Mouse (Mus musculus): Measurements from ENCODE around the gene Abca1. TPM values are rescaled to one million over a fixed set of nuclear protein-coding genes. Genes with fewer than 3 reads are reported as not detected.
A peak's percentile ranks its signal among the peaks of the same experiment; 100 is the strongest.

The Abca1 gene
- polyA plus RNA-seq, 1 experiment from 2014 or later = 10.3 TPM

DNA sequence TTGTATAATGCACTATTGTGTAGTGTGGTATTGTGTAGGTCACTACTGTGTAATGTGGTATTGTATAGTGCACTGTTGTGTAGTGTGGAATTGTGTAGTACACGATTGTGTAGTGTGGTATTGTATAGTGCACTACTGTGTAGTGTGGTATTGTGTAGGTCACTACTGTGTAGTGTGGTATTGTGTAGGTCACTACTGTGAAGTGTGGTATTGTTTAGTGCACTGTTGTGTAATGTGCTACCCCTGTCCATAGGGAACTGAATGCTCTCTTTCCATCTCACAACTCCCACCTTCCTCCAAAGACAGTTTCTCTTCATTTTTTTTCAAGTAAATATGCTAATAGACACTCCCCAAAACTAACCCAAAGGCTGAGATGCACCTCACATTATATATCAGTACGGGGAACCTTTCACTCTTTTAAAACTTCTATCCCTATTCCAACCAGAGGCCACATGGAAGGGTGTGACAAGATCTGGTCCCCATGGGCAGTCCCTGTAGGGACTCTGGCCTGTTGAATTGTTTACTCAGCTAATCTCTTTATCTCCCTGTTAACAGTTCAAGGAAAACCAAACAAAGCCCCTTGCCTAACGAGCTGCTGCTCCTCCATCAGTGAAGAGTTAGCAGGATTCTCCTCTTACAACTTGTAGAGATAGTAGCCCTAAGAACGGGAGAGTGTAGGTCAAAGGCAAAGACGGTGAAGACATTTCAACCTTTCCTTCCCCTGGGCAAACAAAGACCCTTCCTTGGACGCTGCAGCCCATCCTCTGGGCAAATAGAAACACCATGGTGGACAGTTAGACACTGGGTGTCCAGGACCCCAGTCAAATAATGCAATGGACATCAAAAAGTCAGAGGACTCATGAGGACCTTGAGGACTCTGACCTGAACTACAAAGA is 28.8 kb downstream of the Abca1 start:
- H3K4me1 ChIP-seq (replicated peaks) = no peaks in the 10 kb centered on the region
- H3K27me3 ChIP-seq = no peaks in the 10 kb centered on the region
- no peak overlapping the region for H3K9ac ChIP-seq
- H3K9me3 ChIP-seq = peaks cover 4% of the 10 kb centered on the region; the same call in 1 of the 2 replicates
- WGBS = 78% methylated on average over 6 of the region's 6 CpGs
- H3K4me2 ChIP-seq = no peak overlapping the region
- ATAC-seq (ENCODE audit: low FRiP score) = no peak
- no peak overlapping the region for H3K4me3 ChIP-seq
- no peak overlapping the region for H3K27ac ChIP-seq
- peaks cover 43% of the 10 kb centered on the region for H3K36me3 ChIP-seq

DNA sequence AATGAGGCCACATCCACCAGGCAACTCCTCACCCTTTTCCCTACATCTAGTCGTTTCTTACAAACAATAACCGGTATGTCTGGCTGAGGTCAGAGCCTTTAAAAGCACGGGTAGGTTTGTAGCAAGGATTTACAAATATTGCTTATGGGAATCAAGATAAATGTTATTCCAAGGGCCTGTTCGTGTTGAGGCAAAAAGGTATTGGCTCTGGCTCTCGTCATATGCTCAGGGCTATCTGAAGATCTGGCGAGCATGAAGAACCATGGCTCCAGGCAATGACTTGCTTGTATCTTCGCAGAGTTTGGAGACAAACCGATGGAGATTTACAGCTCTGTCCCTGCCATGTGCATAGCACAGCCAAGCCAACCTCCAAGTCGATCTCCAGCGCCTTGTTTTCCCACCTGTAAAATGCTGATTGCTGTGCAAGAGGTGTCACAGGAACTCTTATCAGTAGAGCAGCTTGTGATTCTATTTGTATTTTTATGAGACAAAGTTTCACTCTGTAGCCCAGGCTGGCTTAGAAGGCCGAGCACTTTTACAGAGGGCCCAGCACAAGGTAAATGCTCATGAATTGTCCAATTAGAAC is 29.9 kb downstream of the Abca1 start:
- ATAC-seq (ENCODE audit: low FRiP score) = no peak

DNA sequence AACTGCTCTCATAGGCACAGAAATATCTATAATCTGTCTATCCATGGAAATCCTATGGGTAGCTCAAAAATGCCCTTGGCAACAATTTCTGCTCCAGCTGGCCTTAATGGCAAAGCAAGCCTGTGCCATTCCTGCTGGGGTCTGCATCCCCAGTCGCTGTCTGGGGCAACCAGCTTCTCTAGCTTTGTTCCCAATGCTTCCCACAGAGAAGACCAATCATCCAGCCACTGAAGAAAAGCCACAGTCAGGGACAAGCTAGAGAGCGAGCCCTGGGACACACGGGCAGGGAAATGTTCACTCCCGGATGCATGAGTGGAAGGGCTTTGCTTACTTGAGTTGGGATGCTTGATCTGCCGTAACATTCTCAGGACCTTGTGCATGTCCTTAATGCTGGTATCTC is 32.4 kb downstream of the Abca1 start:
- no peak for ATAC-seq (ENCODE audit: low FRiP score)
- Histone ChIP-seq H3K9ac (no peak overlapping the region), H3K4me3 (no peak overlapping the region), H3K27ac (no peak overlapping the region), H3K4me1 (replicated peaks) (peaks cover 2% of the 10 kb centered on the region; the same call in 1 of the 2 replicates), H3K27me3 (no peaks in the 10 kb centered on the region), H3K9me3 (peaks cover 4% of the 10 kb centered on the region; the same call in 1 of the 2 replicates), H3K4me2 (no peak overlapping the region), H3K36me3 (peaks cover 46% of the 10 kb centered on the region)
- WGBS = 77% methylated on average over 5 of the region's 5 CpGs

More for the DNA sequence above, 29.9 kb downstream of the Abca1 start:
- WGBS = 93% methylated on average over 11 of the region's 11 CpGs
- no peak overlapping the region for H3K4me2 ChIP-seq
- no peak overlapping the region for H3K4me3 ChIP-seq
- peaks cover 4% of the 10 kb centered on the region; the same call in 1 of the 2 replicates for H3K9me3 ChIP-seq
- H3K36me3 ChIP-seq = peaks cover 43% of the 10 kb centered on the region
- H3K4me1 ChIP-seq (replicated peaks) = no peaks in the 10 kb centered on the region
- no peak overlapping the region for H3K27ac ChIP-seq
- no peak overlapping the region for H3K9ac ChIP-seq
- H3K27me3 ChIP-seq = no peaks in the 10 kb centered on the region

DNA sequence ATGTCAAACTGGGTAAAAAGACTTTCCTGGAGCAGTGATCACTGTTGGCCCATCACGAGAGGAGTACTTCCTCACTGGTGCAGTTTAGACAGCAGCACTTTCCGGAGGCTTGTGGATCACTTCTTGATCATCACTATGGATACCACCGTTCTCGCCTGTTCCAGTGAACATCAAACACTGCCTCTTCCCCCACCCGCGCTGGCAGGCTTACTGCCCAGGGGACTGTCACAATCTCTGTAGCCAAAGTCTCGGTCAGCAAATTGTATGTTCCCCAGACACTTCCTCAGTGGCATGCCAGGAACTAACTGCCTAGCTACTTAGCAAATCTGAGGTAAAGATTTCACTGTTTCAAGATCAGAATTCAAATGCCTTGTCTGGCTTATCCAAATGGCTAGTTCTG is 32.9 kb downstream of the Abca1 start:
- Histone ChIP-seq H3K36me3 (peaks cover 46% of the 10 kb centered on the region), H3K27ac (no peak overlapping the region), H3K27me3 (no peaks in the 10 kb centered on the region), H3K4me2 (no peak overlapping the region), H3K4me1 (replicated peaks) (peaks cover 6% of the 10 kb centered on the region; the same call in 1 of the 2 replicates), H3K9ac (no peak overlapping the region), H3K4me3 (no peak overlapping the region), H3K9me3 (peaks cover 4% of the 10 kb centered on the region; the same call in 1 of the 2 replicates)
- 90% methylated on average over 7 of the region's 7 CpGs for WGBS
- ATAC-seq (ENCODE audit: low FRiP score) = no peak

DNA sequence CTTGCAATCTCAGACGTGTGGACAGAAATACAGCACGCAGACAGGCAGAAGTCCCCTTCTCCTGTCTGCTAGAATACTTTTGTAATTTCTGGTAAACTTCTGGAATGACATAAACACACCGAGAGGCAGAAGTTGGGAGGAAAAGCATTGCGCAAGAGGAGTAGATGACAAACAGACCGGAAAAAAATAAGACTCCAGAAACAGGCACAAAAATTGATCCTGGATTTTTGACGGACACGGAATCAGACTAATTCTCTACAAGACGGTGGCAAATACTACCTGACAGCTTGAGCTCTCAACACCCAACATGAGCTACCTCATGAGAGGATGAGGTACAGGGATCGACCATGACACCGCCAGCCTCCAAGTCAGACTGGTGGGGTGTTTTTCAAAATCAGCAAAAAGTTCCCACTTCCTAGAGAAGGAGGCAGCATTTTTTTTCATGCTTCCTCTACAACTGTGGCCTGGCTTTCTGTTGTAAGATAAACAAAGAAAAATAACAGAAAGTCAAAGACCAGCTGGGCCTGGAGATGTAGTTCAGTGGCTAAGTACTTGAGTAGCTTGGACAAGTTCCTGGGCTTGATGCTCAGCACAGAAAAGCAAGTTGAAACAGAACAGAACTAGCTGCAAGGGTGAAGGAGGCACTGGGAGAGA is 34.7 kb downstream of the Abca1 start:
- no peak for ATAC-seq (ENCODE audit: low FRiP score)
- H3K27me3 ChIP-seq = no peaks in the 10 kb centered on the region
- H3K4me3 ChIP-seq = no peak overlapping the region
- H3K9ac ChIP-seq = no peak overlapping the region
- peaks cover 6% of the 10 kb centered on the region; the same call in 1 of the 2 replicates for H3K4me1 ChIP-seq (replicated peaks)
- peaks cover 36% of the 10 kb centered on the region for H3K36me3 ChIP-seq
- H3K27ac ChIP-seq = no peak overlapping the region
- H3K9me3 ChIP-seq = peaks cover 4% of the 10 kb centered on the region; the same call in 1 of the 2 replicates
- WGBS = 94% methylated on average over 10 of the region's 10 CpGs
- no peak overlapping the region for H3K4me2 ChIP-seq

DNA sequence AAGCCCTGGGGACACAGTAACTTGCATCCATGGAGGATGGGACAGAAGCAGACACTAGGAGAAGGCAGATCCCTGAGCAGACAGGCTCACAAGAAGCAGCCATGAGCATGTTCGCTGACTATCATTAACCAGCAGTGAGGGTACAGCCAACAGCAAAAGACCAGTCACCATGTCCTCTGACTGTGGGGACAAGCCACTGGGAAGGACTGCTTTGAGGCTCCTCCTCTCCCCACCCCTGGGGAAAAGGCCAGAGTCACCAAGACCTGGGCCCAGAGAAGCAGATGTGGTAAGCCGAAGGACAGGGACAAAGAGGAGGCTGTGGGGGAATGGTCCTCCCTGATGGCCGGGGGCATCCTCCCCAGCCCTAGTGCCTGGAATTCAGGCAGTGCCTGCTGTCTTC is 37.4 kb downstream of the Abca1 start:
- Histone ChIP-seq H3K27ac (no peak overlapping the region), H3K4me3 (no peak overlapping the region), H3K36me3 (peaks cover 16% of the 10 kb centered on the region), H3K9ac (no peak overlapping the region), H3K4me2 (no peak overlapping the region), H3K9me3 (peaks cover 4% of the 10 kb centered on the region; the same call in 1 of the 2 replicates), H3K27me3 (no peaks in the 10 kb centered on the region), H3K4me1 (replicated peaks) (peaks cover 6% of the 10 kb centered on the region; the same call in 1 of the 2 replicates)
- 87% methylated on average over 3 of the region's 3 CpGs for WGBS
- no peak for ATAC-seq (ENCODE audit: low FRiP score)

DNA sequence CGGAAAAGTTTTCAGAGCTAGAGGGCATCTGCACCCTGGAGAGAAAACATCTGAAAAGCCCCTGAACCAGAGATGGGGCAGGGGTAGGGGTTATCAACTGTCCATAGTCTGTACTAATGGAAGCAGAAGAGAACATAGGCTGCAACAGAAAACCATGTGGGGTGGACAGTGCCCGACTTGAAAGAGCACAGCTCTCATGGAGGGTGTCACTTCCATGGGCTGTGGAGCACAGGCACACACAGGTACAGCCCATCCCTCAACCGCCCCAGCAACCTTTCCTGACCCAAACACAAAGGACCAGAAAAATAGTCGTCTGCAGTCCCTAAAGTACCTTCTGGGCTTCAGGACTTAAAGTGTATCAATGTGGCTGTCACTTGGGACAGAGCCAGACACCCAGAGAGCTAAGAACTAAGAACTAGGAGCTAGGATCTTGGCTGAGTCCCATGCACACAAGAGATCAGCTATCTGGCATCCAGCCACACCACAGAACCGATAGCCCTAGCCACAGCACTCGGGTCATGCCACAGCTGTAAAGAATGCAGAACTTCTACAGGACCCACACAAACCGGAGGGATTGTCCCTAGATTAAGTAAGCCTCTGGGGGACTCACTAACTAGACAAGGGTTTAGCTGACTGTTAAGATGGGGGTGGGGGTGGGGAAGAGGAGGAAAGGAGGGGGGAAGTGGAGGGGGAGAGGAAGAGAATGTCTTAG is 38.0 kb downstream of the Abca1 start:
- 71% methylated on average over 7 of the region's 7 CpGs for WGBS
- H3K27me3 ChIP-seq = no peaks in the 10 kb centered on the region

DNA sequence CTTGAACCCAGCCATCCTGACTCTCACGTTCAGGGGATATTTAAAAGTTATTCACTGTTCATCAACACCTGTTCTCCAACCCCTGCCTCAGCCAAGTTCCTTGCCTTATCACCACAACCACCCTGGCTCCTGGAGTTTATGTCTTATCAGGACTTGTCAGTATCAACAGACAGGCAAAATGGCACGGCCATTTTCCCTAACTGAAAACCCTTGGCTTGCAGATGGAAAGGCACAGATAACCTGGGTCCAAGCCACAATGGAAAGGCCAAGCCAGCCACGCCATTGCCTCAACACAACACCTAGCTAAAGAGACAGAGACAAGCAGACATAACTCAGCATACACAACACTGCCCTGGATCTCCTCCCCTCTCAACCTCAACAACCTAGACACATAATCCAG is 38.6 kb downstream of the Abca1 start:
- Histone ChIP-seq H3K4me3 (no peak overlapping the region), H3K4me2 (no peak overlapping the region), H3K27ac (no peak overlapping the region), H3K9me3 (no peaks in the 10 kb centered on the region), H3K9ac (no peak overlapping the region), H3K36me3 (peaks cover 4% of the 10 kb centered on the region; the same call in 1 of the 2 replicates), H3K4me1 (replicated peaks) (peaks cover 11% of the 10 kb centered on the region), H3K27me3 (no peaks in the 10 kb centered on the region)
- ATAC-seq (ENCODE audit: low FRiP score) = no peak
- WGBS = 88% methylated on average over 3 of the region's 3 CpGs

More for the DNA sequence above, 38.0 kb downstream of the Abca1 start:
- no peak overlapping the region for H3K4me3 ChIP-seq
- H3K27ac ChIP-seq = no peak overlapping the region
- H3K9me3 ChIP-seq = peaks cover 2% of the 10 kb centered on the region; the same call in 1 of the 2 replicates
- no peak overlapping the region for H3K4me2 ChIP-seq
- H3K36me3 ChIP-seq = peaks cover 9% of the 10 kb centered on the region
- ATAC-seq (ENCODE audit: low FRiP score) = peak; percentile 21; the same call in 1 of the 2 replicates
- peaks cover 6% of the 10 kb centered on the region; the same call in 1 of the 2 replicates for H3K4me1 ChIP-seq (replicated peaks)
- H3K9ac ChIP-seq = no peak overlapping the region

DNA sequence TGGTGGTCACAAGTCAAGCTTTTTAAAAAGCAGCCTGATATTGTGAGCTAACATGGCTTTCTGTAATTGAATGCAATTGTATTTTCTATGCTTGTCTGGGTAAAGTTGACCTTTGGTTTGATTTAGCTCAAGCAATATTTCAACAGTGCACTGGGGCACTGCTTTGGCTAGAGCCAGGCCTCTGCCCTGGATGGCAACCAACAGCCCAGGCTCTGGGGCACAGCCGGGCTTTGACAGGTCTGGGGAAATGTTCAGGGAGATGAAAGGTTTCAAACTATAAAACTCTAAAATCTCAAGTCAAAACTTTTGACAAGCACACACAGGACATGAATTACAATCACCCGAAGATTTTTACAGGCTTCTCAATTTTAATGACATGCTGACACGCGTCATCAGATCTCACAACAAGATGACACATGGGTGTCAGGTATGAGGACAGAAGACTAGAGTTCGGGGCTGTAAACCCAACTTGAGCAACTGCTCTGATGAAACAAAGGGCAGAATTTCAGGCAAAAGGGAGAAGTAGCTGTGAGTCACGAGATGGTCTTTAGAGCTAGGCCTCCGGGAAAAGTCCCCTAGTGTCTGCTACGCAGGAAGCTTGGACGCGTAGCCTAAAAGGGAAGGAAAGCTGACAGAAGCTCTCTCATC is 39.5 kb downstream of the Abca1 start:
- H3K27me3 ChIP-seq = no peaks in the 10 kb centered on the region
- H3K9ac ChIP-seq = no peak overlapping the region

DNA sequence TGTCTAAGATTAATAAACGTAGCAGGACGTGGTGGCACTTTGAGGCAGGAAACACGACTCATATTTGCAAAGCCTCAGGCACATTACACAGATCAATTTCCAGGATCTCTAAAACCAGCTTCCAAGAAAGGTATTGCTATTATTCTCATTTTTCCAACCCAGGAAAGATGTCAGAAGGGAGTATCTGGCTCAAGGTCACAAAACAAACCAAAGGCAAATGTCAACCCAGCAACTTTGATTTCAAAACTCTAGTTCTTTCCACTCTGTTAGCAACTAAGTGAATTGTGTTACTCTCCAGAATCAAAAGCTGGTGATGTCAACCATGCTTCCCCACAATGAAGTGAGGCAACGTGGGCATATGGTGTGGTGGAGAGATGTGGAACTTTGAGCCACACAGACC is 41.1 kb downstream of the Abca1 start:
- Histone ChIP-seq H3K9ac (no peak overlapping the region), H3K27ac (no peak overlapping the region), H3K4me1 (replicated peaks) (peaks cover 18% of the 10 kb centered on the region), H3K36me3 (peaks cover 2% of the 10 kb centered on the region; the same call in 1 of the 2 replicates), H3K9me3 (no peaks in the 10 kb centered on the region), H3K27me3 (no peaks in the 10 kb centered on the region), H3K4me2 (no peak overlapping the region), H3K4me3 (no peak overlapping the region)
- 81% methylated on average over 4 of the region's 4 CpGs for WGBS
- no peak for ATAC-seq (ENCODE audit: low FRiP score)

More for the DNA sequence above, 39.5 kb downstream of the Abca1 start:
- Histone ChIP-seq H3K4me1 (replicated peaks) (peaks cover 18% of the 10 kb centered on the region), H3K36me3 (0 out of 2 replicates have a peak, but pooled peaks cover 3% of the 10 kb centered on the region), H3K27ac (no peak overlapping the region), H3K4me3 (no peak overlapping the region), H3K4me2 (no peak overlapping the region), H3K9me3 (no peaks in the 10 kb centered on the region)
- no peak for ATAC-seq (ENCODE audit: low FRiP score)
- 89% methylated on average over 10 of the region's 10 CpGs for WGBS

DNA sequence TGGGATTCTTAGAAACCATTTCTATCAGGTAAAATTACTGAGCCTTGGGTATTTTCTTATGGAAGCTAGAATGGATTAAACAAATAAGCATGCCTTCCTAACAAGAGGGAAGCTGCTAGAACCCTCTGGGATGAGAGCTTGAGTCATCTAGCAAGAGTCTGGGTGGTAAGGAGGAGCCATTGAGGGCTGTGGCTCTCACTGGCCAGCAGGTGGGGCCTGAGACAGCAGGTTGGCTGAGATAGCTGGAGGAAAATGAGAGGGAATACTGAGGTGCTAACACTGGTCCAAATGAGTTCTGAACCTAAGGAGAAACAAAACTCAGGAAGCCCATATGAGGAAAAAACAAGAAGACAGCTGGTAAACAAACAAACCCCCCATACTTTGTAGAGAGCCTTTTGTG is 42.1 kb downstream of the Abca1 start:
- Histone ChIP-seq H3K4me2 (no peak overlapping the region), H3K36me3 (peaks cover 7% of the 10 kb centered on the region; the same call in 1 of the 2 replicates), H3K27ac (no peak overlapping the region), H3K4me1 (replicated peaks) (peaks cover 18% of the 10 kb centered on the region), H3K4me3 (no peak overlapping the region), H3K9me3 (no peaks in the 10 kb centered on the region), H3K27me3 (no peaks in the 10 kb centered on the region), H3K9ac (no peak overlapping the region)
- no peak for ATAC-seq (ENCODE audit: low FRiP score)
